Mouse (Mus musculus) heart, adult 2 months (tissue): ENCODE results near the gene Lysmd1.

Experiments
- CTCF ChIP-seq: fragments of 200-600 bp; IDR thresholded peaks from 2 replicates; pipeline ENCODE4 v1.8.1; 2022; ENCODE audit warnings: antibody characterized with exemption, mild to moderate bottlenecking, moderate library complexity
- EP300 ChIP-seq: fragments of 200-500 bp; IDR thresholded peaks from 2 replicates; pipeline ENCODE4 v1.6.1; 2011; ENCODE audit warnings: low read depth, low read length, control low read depth; ENCODE audit not compliant: insufficient read depth
- POLR2A ChIP-seq: fragments of 200-500 bp; IDR thresholded peaks from 2 replicates; pipeline ENCODE4 v1.6.1; 2011; ENCODE audit warnings: mild to moderate bottlenecking, low read depth, low read length, control low read depth; ENCODE audit not compliant: insufficient read depth

GRCm38 (mm10) chr3:95105121-95105520, 28.8 kb upstream of the Lysmd1 start:
- TF ChIP-seq CTCF (no peak), POLR2A (no peak), EP300 (no peak)
